Mouse (Mus musculus) large intestine, adult 2 months (tissue): Measurements from ENCODE around the gene Gm13889. TPM values are rescaled to one million over a fixed set of nuclear protein-coding genes. Genes with fewer than 3 reads are reported as not detected.

Experiments used
- DNase-seq: peaks from one replicate; pipeline ENCODE4 v3.0.0-alpha.2; 2012; ENCODE audit warnings: low read depth, low spot score
- WGBS: fragments of 180-500 bp; shearing (Covaris S2); methylation state at CpG from one replicate; pipeline ENCODE4 v1.1.7; 2018; 5-methylcytosine and 5-hydroxymethylcytosine counted together
- polyA plus RNA-seq: library from polyadenylated mRNA; depleted of rRNA; stranded (reverse); fragments of >200 nt; gene quantifications from 2 replicates; pipeline ENCODE4 v1.2.3, GENCODE M21; 2012; rRNA removed

The Gm13889 gene
- polyA plus RNA-seq, 1 experiment = 14.9 TPM

- DNase-seq = no peak
- 54% methylated on average over 9 of the region's 9 CpGs for WGBS
Observed at GRCm38 (mm10) chr2:93907519-93908294, 49.3 kb downstream of the Gm13889 start.

GRCm38 (mm10) chr2:93906316-93906715 is 50.7 kb downstream of the Gm13889 start:
- 38% methylated on average over 4 of the region's 4 CpGs for WGBS
- no peak for DNase-seq

Other genes starting within 250 kb of the Gm13889 start
- gene Ext2, start 134.6 kb downstream of the Gm13889 start, polyA plus RNA-seq = 29.6 and 31.6 TPM in 2 replicates
- 6.0 and 9.2 TPM in 2 replicates for gene Accs, start 107.3 kb downstream of the Gm13889 start, polyA plus RNA-seq
- gene Accsl, start 88.0 kb downstream of the Gm13889 start, polyA plus RNA-seq = 0.19 and 0.27 TPM in 2 replicates
- gene Gm27027, start 39.2 kb upstream of the Gm13889 start, polyA plus RNA-seq = not detected in 2 replicates
- gene Alkbh3, start 53.6 kb upstream of the Gm13889 start, polyA plus RNA-seq = 47.0 and 52.2 TPM in 2 replicates
- 39.0 and 43.9 TPM in 2 replicates for gene Hsd17b12, start 200.8 kb upstream of the Gm13889 start, polyA plus RNA-seq